Mouse (Mus musculus): ENCODE results near the gene Mmgt2. TPM values are rescaled to one million over a fixed set of nuclear protein-coding genes. Genes with fewer than 3 reads are reported as not detected.
"Not testable (repeated sequence)": the region's sequence is repeated elsewhere in the genome, so short reads cannot be mapped to it uniquely, and the experiment has no call there.

The Mmgt2 gene
- polyA plus RNA-seq, 1 experiment = 89.4 TPM

GRCm38 (mm10) chr11:62645732-62646494 lies 2.6 kb upstream of the Mmgt2 start:
- DNase-seq (ENCODE audit: low spot score) = no peak

GRCm38 (mm10) chr11:62646495-62646843 lies 2.0 kb upstream of the Mmgt2 start:
- no peak for DNase-seq (ENCODE audit: low spot score)

DNA sequence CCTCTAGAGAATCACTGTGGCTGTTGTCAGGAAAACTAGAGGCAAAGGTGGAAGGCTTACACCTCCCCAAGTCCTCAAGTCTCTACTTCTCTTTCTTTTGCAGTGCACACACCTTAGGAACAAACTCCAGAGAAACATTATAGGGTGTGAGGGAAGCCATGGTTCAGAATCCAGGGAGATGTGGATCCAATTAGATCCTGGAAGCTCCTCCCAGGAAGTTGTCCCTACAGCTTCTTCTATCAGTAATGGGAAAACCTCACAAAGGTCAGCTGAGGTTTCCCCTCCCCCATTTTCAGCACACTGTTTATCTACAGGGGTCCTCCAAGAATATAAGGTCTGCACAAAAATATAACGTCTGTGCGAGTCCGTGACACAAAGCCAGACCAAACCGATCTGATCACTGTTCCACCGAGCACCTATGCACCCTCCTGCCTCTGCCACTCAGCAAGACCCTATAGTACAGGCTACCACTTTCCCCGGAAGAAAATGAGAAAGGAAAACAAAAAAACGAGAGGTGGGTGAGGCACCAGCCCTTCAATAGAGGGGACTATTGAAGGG lies 1.4 kb upstream of the Mmgt2 start:
- no peak for DNase-seq (ENCODE audit: low spot score)

DNA sequence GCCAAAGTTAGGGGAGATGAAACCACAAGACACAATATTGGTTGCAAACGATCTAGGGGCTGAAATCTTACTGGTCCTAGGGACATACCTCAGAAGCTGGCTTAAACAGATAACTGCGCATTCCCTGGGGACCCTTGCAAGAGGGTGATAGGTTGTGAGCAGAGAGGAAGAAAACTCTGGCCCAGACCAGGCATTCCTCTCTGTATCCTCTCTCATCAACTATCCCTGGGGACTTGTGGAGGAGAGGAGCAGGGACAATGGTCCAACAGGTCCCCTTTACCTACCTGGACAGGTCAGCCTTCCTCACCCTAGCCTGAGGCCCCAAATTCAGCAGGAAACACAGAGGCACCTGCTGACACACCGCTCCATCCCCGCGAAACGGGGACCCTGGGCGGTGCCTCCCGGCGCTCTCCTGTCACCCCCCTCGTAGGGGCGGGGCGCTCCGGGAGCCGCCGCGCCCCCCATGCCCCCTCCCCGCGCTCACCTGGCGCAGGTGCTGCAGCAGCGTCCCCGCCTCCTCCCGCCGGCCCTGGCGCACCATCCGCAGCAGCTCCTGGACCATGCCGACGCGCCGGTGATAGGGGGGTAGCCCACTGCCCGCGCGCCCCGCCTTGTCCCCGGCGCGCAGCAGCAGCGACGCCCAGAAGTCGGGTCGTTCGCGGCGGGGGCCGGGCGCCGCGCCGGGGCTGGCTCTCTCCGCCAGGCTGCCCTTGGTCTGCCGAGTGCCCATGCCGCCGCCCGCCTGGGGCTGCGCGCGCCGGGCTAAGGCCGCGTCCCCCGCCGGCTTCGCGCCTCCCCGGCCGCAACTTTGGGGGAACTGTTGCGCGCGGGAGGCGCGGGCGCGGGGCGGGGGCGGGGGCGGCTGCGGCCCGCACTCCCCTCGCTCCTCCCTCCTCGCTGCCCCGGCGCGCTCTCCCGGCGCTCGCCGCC lies 538 bp upstream of the Mmgt2 start, which contains the start of gene Lrrc75a:
Gene Lrrc75a, minus strand, starts transcription at position 863 of the 930 bp plus-strand sequence.
- peak; percentile 41 for DNase-seq (ENCODE audit: low spot score)

GRCm38 (mm10) chr11:62649803-62650202 lies 1.3 kb downstream of the Mmgt2 start:
- DNase-seq (ENCODE audit: low spot score) = not testable (repeated sequence)

- DNase-seq (ENCODE audit: low spot score) = no peak
Observed at GRCm38 (mm10) chr11:62651563-62651962, 3.1 kb downstream of the Mmgt2 start.

- DNase-seq (ENCODE audit: low spot score) = no peak
Observed at GRCm38 (mm10) chr11:62652080-62652479, 3.6 kb downstream of the Mmgt2 start.

DNA sequence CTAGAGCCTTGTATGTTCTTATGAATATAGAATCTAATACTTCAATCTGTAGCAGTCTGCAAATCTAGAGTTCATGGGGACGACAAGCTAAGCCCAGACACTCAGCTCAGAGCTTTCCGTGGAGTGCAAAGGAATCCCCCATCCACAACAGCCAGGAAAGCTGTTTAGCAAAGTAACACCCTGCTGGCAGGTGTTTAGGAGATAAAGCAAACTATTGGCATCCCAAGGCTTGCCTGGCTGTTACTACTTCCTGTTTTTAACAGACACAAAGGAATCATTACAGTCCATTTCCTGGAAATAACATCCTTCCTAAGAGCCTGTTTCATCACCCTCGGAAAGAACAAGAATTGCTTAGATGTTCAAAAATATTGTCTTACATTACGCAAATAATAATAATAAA lies 12.4 kb downstream of the Mmgt2 start:
- no peak for DNase-seq (ENCODE audit: low spot score)

DNA sequence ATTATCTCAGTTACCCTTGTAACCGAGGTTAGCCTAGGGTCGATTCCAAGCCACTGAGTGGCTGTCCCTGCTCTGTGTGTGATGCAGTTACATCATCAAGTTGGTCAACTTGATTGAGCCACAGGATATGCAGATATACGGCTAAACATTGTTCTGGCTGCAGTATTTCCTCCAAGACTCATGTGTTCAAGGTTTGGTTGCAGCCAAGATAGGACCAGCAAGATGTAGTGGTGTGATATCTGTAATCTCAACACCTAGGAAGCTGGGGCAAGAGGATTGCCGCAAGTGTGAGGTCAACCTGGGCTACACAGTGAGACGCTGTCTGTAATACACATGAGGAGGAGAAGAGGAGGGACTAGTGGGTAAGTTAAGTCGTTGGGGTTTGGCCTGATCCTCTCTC lies 15.8 kb downstream of the Mmgt2 start:
- DNase-seq (ENCODE audit: low spot score) = no peak

GRCm38 (mm10) chr11:62668986-62669385 lies 20.5 kb downstream of the Mmgt2 start:
- DNase-seq (ENCODE audit: low spot score) = no peak

DNA sequence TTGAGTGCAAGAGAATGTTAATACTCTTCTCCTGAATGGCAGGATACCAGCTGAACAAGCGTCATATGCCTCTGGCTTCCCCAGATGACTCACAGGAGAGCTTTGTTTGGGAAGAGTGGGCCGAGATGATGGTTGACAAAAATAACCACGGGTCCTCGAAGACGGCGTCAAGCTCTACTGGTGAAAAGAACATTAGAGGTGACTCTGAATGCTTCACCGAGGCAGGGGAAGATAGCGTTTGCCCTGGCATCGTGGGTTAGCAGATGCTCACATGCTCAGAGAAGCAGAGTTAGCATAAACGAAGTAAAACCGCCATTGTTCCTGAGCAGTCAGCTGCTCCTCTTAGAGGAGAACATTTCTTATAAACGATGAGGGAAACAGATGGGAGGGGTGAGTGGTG lies 21.0 kb downstream of the Mmgt2 start:
- no peak for DNase-seq (ENCODE audit: low spot score)

- DNase-seq (ENCODE audit: low spot score) = no peak
Observed at GRCm38 (mm10) chr11:62670006-62670405, 21.5 kb downstream of the Mmgt2 start.

DNA sequence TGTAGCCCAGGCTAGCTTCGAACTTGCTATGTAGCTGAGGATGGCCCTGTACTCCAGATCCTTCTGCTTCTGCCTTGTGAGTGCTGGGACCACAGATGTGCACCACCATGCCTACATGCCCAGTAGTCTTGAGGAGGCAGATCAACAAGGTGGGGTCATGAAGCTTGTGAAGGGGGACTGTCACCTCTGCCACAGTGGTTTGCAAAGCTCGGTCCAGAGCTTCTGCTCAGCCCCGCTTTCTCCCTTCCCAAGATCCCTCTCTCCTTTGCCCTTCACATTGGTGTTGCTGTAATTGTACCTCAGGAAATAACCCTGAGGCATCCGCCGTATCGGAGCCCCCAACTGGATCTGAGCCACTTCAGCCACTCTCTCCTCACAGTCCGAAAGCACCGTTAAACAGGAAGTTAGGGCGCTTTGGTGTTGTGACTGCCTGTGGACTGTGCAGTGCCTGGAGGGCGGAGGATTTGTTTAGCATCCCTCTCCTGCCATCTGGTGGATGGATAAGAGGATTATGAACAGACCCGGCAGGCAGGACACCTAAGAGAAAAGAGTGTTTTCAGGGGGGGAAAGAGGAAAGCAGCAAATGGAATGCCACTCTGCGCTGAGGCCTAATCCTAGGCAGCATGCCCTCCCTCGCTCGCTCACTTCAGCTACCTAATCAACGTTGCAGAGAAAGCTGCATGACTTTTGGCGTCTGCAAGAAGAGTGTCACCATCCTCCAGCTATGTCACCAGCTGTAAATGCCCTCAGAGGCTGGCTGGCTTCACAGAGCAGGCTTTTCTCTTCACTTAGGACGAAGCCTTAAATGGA lies 27.2 kb downstream of the Mmgt2 start:
- no peak for DNase-seq (ENCODE audit: low spot score)

- no peak for DNase-seq (ENCODE audit: low spot score)
Observed at GRCm38 (mm10) chr11:62676290-62676596, 27.8 kb downstream of the Mmgt2 start.

- no peak for DNase-seq (ENCODE audit: low spot score)
Observed at GRCm38 (mm10) chr11:62678778-62679354, 30.4 kb downstream of the Mmgt2 start.

- no peak for DNase-seq (ENCODE audit: low spot score)
Observed at GRCm38 (mm10) chr11:62679954-62680353, 31.5 kb downstream of the Mmgt2 start.

GRCm38 (mm10) chr11:62691592-62691991 lies 43.1 kb downstream of the Mmgt2 start:
- DNase-seq (ENCODE audit: low spot score) = no peak

DNA sequence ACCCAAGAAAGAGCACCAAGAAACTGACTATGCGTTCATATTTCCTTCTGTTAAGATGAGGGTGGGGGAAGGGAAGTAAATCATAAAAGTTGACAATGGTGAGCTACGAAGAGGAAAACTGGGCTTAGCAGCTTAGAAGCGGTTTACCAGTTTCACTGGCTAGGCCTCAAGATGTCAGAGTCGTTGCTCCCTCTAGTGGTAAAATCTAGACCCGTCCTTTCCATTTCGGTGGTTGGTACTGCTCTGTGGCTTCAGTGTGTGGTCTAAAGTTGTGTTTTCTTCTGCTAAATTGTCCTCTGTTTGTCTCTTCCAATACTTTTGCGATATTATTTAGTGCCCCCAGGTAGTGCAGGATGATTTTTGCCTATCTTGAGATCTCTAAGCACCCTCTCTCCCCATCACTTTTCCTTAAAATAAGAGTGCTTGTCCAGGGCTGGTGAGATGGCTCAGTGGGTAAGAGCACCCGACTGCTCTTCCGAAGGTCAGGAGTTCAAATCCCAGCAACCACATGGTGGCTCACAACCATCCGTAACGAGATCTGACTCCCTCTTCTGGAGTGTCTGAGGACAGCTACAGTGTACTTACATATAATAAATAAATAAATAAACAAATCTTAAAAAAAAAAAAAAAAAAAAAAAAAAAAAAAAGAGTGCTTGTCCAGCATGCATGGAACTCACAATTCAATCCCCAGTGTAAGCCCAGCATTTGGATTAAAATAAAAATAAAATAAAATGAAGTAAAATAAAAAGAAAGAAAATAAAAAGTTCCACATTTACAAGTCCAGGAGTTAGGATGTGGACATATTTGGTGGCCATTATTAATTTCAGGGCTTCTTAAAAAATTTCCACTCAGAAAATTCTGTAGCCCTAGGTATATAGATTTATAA lies 45.1 kb downstream of the Mmgt2 start:
- DNase-seq (ENCODE audit: low spot score) = no peak

DNA sequence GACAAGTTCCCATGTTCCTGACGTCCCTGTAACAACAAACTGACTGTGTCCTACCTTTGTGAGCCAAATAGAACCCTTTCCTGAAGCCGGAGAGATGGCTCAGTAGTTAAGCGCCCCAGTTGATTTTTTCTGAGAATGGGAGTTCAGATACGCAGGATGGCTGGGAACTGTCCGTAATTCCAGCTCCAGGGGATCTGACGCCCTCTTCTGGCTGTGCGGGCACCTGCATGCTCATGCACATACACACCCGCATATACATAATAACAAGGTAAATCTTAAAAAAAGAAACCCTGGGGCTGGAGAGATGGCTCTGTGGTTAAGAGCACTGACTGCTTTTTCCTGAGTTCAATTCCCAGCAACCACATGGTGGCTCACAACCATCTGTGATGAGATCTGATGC lies 46.7 kb downstream of the Mmgt2 start:
- DNase-seq (ENCODE audit: low spot score) = no peak

DNA sequence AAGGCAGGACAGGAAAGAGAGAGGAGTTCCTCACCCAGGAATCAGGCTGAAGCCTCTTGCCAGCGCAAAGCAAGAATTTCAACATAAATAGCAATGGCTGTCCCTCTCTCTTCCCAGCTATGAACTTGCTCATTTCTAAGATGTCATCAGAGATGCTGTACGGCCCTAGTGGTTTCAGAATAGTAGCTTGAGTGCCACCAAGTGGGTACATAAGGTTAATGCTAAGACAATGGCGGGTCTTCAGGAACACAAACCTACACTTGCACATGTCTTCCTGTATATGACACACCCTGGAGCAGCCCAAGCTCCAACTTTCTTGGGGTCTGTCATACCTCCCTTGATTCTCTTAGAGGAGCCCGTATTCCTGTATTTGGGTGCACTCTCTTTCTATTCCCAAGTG lies 51.3 kb downstream of the Mmgt2 start:
- no peak for DNase-seq (ENCODE audit: low spot score)

- DNase-seq (ENCODE audit: low spot score) = no peak
Observed at GRCm38 (mm10) chr11:62701218-62701617, 52.8 kb downstream of the Mmgt2 start.

Data from urinary bladder, adult 2 months (tissue).